Mouse (Mus musculus): ENCODE results near the gene Tnfaip8l2. TPM values are rescaled to one million over a fixed set of nuclear protein-coding genes. Genes with fewer than 3 reads are reported as not detected.
"Not testable (repeated sequence)": the region's sequence is repeated elsewhere in the genome, so short reads cannot be mapped to it uniquely, and the experiment has no call there.

The Tnfaip8l2 gene
- polyA plus RNA-seq, 1 experiment from 2014 or later, result 2.9 TPM

GRCm38 (mm10) chr3:95140289-95140595 is 1.9 kb downstream of the Tnfaip8l2 start:
- 69% methylated on average over 18 of the region's 18 CpGs for WGBS
- no peak overlapping the region for H3K9ac ChIP-seq (replicated peaks; ENCODE audit: low read length)
- ATAC-seq (ENCODE audit: low FRiP score, low TSS enrichment), result no peak
- no peaks in the 10 kb centered on the region for H3K27me3 ChIP-seq (ENCODE audit: insufficient read depth, low read length)
- 0 out of 2 replicates have a peak, but pooled peaks cover 4% of the 10 kb centered on the region for H3K4me1 ChIP-seq (ENCODE audit: insufficient read depth, low read length)
- H3K4me2 ChIP-seq (replicated peaks; ENCODE audit: low read depth, low read length), result no peak overlapping the region
- no peak overlapping the region for H3K27ac ChIP-seq (ENCODE audit: low read length)
- peaks cover 11% of the 10 kb centered on the region; the same call in 1 of the 2 replicates for H3K36me3 ChIP-seq (ENCODE audit: insufficient read depth, low read length)
- H3K4me3 ChIP-seq (ENCODE audit: low read length), result no peak overlapping the region
- no peaks in the 10 kb centered on the region for H3K9me3 ChIP-seq (ENCODE audit: low read length)

- peaks cover 11% of the 10 kb centered on the region; the same call in 1 of the 2 replicates for H3K36me3 ChIP-seq (ENCODE audit: insufficient read depth, low read length)
- no peak overlapping the region for H3K27ac ChIP-seq (ENCODE audit: low read length)
- peaks cover 4% of the 10 kb centered on the region; the same call in 1 of the 2 replicates for H3K4me1 ChIP-seq (ENCODE audit: insufficient read depth, low read length)
- ATAC-seq (ENCODE audit: low FRiP score, low TSS enrichment), result no peak
- H3K27me3 ChIP-seq (ENCODE audit: insufficient read depth, low read length), result no peaks in the 10 kb centered on the region
- H3K4me3 ChIP-seq (ENCODE audit: low read length), result no peak overlapping the region
- H3K9me3 ChIP-seq (ENCODE audit: low read length), result no peaks in the 10 kb centered on the region
- no peak overlapping the region for H3K9ac ChIP-seq (replicated peaks; ENCODE audit: low read length)
- 68% methylated on average over 25 of the region's 25 CpGs for WGBS
- no peak overlapping the region for H3K4me2 ChIP-seq (replicated peaks; ENCODE audit: low read depth, low read length)
Measured at GRCm38 (mm10) chr3:95139586-95140288, 2.4 kb downstream of the Tnfaip8l2 start.

GRCm38 (mm10) chr3:95136336-95136735 is 5.8 kb downstream of the Tnfaip8l2 start:
- ATAC-seq (ENCODE audit: low FRiP score, low TSS enrichment), result no peak
- no peak overlapping the region for H3K9ac ChIP-seq (replicated peaks; ENCODE audit: low read length)
- no peak overlapping the region for H3K4me2 ChIP-seq (replicated peaks; ENCODE audit: low read depth, low read length)
- H3K27me3 ChIP-seq (ENCODE audit: insufficient read depth, low read length), result no peaks in the 10 kb centered on the region
- peaks cover 4% of the 10 kb centered on the region; the same call in 1 of the 2 replicates for H3K4me1 ChIP-seq (ENCODE audit: insufficient read depth, low read length)
- H3K36me3 ChIP-seq (ENCODE audit: insufficient read depth, low read length), result peaks cover 11% of the 10 kb centered on the region; the same call in 1 of the 2 replicates
- 95% methylated on average over 3 of the region's 3 CpGs for WGBS
- no peak overlapping the region for H3K4me3 ChIP-seq (ENCODE audit: low read length)
- H3K27ac ChIP-seq (ENCODE audit: low read length), result no peak overlapping the region
- H3K9me3 ChIP-seq (ENCODE audit: low read length), result no peaks in the 10 kb centered on the region

GRCm38 (mm10) chr3:95135433-95136052 is 6.6 kb downstream of the Tnfaip8l2 start:
- ATAC-seq (ENCODE audit: low FRiP score, low TSS enrichment), result no peak
- Histone ChIP-seq H3K27me3 (ENCODE audit: insufficient read depth, low read length) (no peaks in the 10 kb centered on the region), H3K9ac (replicated peaks; ENCODE audit: low read length) (no peak overlapping the region), H3K4me2 (replicated peaks; ENCODE audit: low read depth, low read length) (peak overlapping the region; percentile 57), H3K36me3 (ENCODE audit: insufficient read depth, low read length) (peaks cover 11% of the 10 kb centered on the region; the same call in 1 of the 2 replicates), H3K4me3 (ENCODE audit: low read length) (peak overlapping the region; percentile 41), H3K27ac (ENCODE audit: low read length) (no peak overlapping the region), H3K4me1 (ENCODE audit: insufficient read depth, low read length) (peaks cover 4% of the 10 kb centered on the region; the same call in 1 of the 2 replicates), H3K9me3 (ENCODE audit: low read length) (no peaks in the 10 kb centered on the region)
- 84% methylated on average over 7 of the region's 7 CpGs for WGBS

- no peaks in the 10 kb centered on the region for H3K27me3 ChIP-seq (ENCODE audit: insufficient read depth, low read length)
- ATAC-seq (ENCODE audit: low FRiP score, low TSS enrichment), result 0 out of 2 replicates have a peak, but pooled peaks have one; percentile 24
Measured at GRCm38 (mm10) chr3:95135023-95135422, 7.1 kb downstream of the Tnfaip8l2 start.

GRCm38 (mm10) chr3:95134133-95134532 is 8.0 kb downstream of the Tnfaip8l2 start:
- ATAC-seq (ENCODE audit: low FRiP score, low TSS enrichment), result peak; percentile 60
- not testable (repeated sequence) for H3K36me3 ChIP-seq (ENCODE audit: insufficient read depth, low read length); H3K9me3 ChIP-seq (ENCODE audit: low read length); H3K27me3 ChIP-seq (ENCODE audit: insufficient read depth, low read length); H3K9ac ChIP-seq (replicated peaks; ENCODE audit: low read length); H3K27ac ChIP-seq (ENCODE audit: low read length); H3K4me2 ChIP-seq (replicated peaks; ENCODE audit: low read depth, low read length)
- Histone ChIP-seq H3K4me1 (ENCODE audit: insufficient read depth, low read length) (peaks cover 13% of the 10 kb centered on the region), H3K4me3 (ENCODE audit: low read length) (peak overlapping the region; percentile 70)
- WGBS, result no CpG with 5 or more reads among the region's 12 CpGs

More at GRCm38 (mm10) chr3:95135023-95135422, 7.1 kb downstream of the Tnfaip8l2 start:
- peak overlapping the region; percentile 41 for H3K4me3 ChIP-seq (ENCODE audit: low read length)
- H3K27ac ChIP-seq (ENCODE audit: low read length), result no peak overlapping the region
- H3K4me1 ChIP-seq (ENCODE audit: insufficient read depth, low read length), result peaks cover 5% of the 10 kb centered on the region
- peak overlapping the region; percentile 57 for H3K4me2 ChIP-seq (replicated peaks; ENCODE audit: low read depth, low read length)
- no peaks in the 10 kb centered on the region for H3K9me3 ChIP-seq (ENCODE audit: low read length)
- WGBS, result 21% methylated on average over 6 of the region's 6 CpGs
- H3K36me3 ChIP-seq (ENCODE audit: insufficient read depth, low read length), result peaks cover 5% of the 10 kb centered on the region; the same call in 1 of the 2 replicates
- peak overlapping the region; percentile 55; the same call in 1 of the 2 replicates for H3K9ac ChIP-seq (replicated peaks; ENCODE audit: low read length)

- 0% methylated on average over 20 of the region's 20 CpGs for WGBS
- no peaks in the 10 kb centered on the region for H3K27me3 ChIP-seq (ENCODE audit: insufficient read depth, low read length)
- H3K27ac ChIP-seq (ENCODE audit: low read length), result peak within 1 kb of the TSS; percentile 81
- peaks cover 16% of the 10 kb centered on the region for H3K4me1 ChIP-seq (ENCODE audit: insufficient read depth, low read length)
- peak; percentile 91 for ATAC-seq (ENCODE audit: low FRiP score, low TSS enrichment)
- peak within 1 kb of the TSS; percentile 69 for H3K4me2 ChIP-seq (replicated peaks; ENCODE audit: low read depth, low read length)
- H3K9me3 ChIP-seq (ENCODE audit: low read length), result no peaks in the 10 kb centered on the region
- H3K36me3 ChIP-seq (ENCODE audit: insufficient read depth, low read length), result no peaks in the 10 kb centered on the region; the same call in 1 of the 2 replicates
- H3K4me3 ChIP-seq (ENCODE audit: low read length), result peak within 1 kb of the TSS; percentile 70
- peak within 1 kb of the TSS; percentile 77 for H3K9ac ChIP-seq (replicated peaks; ENCODE audit: low read length)
Measured at GRCm38 (mm10) chr3:95133680-95134101, 8.5 kb downstream of the Tnfaip8l2 start, which contains the start of the genes Scnm1 and Lysmd1. Gene Scnm1 (minus strand): TSS chr3:95134011. Gene Lysmd1 (plus strand): TSS chr3:95134088.

GRCm38 (mm10) chr3:95133176-95133575 is 9.0 kb downstream of the Tnfaip8l2 start:
- H3K36me3 ChIP-seq (ENCODE audit: insufficient read depth, low read length), result no peaks in the 10 kb centered on the region; the same call in 1 of the 2 replicates

GRCm38 (mm10) chr3:95132389-95132788 is 9.8 kb downstream of the Tnfaip8l2 start:
- ATAC-seq (ENCODE audit: low FRiP score, low TSS enrichment); H3K9me3 ChIP-seq (ENCODE audit: low read length); H3K4me3 ChIP-seq (ENCODE audit: low read length); H3K9ac ChIP-seq (replicated peaks; ENCODE audit: low read length); H3K36me3 ChIP-seq (ENCODE audit: insufficient read depth, low read length); H3K27ac ChIP-seq (ENCODE audit: low read length); H3K4me2 ChIP-seq (replicated peaks; ENCODE audit: low read depth, low read length); H3K27me3 ChIP-seq (ENCODE audit: insufficient read depth, low read length): not testable (repeated sequence)
- peaks cover 17% of the 10 kb centered on the region for H3K4me1 ChIP-seq (ENCODE audit: insufficient read depth, low read length)
- 92% methylated on average over 2 of the region's 2 CpGs for WGBS

More at GRCm38 (mm10) chr3:95133176-95133575, 9.0 kb downstream of the Tnfaip8l2 start:
- Histone ChIP-seq H3K9ac (replicated peaks; ENCODE audit: low read length) (peak overlapping the region; percentile 77), H3K9me3 (ENCODE audit: low read length) (no peaks in the 10 kb centered on the region), H3K27me3 (ENCODE audit: insufficient read depth, low read length) (no peaks in the 10 kb centered on the region), H3K4me2 (replicated peaks; ENCODE audit: low read depth, low read length) (peak overlapping the region; percentile 69), H3K4me1 (ENCODE audit: insufficient read depth, low read length) (peaks cover 17% of the 10 kb centered on the region), H3K27ac (ENCODE audit: low read length) (no peak overlapping the region; the same call in 1 of the 2 replicates), H3K4me3 (ENCODE audit: low read length) (peak overlapping the region; percentile 70)
- WGBS, result 53% methylated on average over 11 of the region's 11 CpGs
- no peak; the same call in 1 of the 2 replicates for ATAC-seq (ENCODE audit: low FRiP score, low TSS enrichment)

Measured in kidney, embryonic 16.5 days (tissue).